In the genomic region with DNA sequence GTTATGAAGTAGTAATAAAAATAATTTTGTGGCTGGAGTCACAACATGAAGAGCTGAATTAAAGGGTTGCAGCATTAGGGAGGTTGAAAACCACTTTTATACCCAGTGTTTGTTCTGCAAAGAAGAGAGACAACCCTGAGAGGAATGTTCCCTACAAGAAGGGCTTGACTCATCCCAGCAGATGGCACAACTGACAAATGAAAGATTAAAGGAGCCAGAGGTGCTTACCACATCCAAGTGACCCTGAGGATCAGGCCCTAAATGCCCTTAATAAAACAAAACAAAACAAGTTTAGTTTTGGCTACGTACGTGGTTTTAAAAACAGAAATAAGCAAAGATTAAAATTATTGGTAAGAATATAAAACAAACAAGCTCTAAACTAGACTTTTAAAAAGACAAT, we compare ENCODE assay signal across 14 mouse cellular contexts. TPM values are rescaled to one million over a fixed set of nuclear protein-coding genes. Genes with fewer than 3 reads are reported as not detected.
DNase-seq lines count a peak whose midpoint lies in the region.
"Had no signal": no experiment of that assay in that cellular context is flagged by ENCODE, and none has a peak within 500 bp of the region (broad histone marks: within the 10 kb centered on the region; RNA-seq: fewer than 3 reads in every experiment).

No protein-coding gene starts in this region.

- DNase-seq in adrenal gland, adult 8-10 months, result peak; percentile 54
- DNase-seq in adrenal gland, postnatal 25 days, result no peak
- DNase-seq in ovary, adult 18-20 months (ENCODE audit: low spot score), result peak; percentile 20
- no peak for DNase-seq in ovary, postnatal 10 days (ENCODE audit: low spot score)
- peak; percentile 23 to 33 for DNase-seq in adrenal gland, postnatal 36 days
- no peak for DNase-seq in Muller cell, postnatal 12 days (ENCODE audit: inconsistent ontology term)
- DNase-seq: cerebellum, adult 18-20 months; cerebellum, adult 9-10 months; cerebellum, postnatal 14 days; gastrocnemius, postnatal 10 days; gastrocnemius, postnatal 36 days; heart, adult 2 months; heart, postnatal 14 days; kidney, adult 2 months had no signal

RNA-seq across cellular contexts. Expression of gene Xrn2, which starts 28.0 kb away (rescaled TPM):
- total RNA-seq in adrenal gland, adult 8-10 months (2022), result 10 to 100 TPM; 58.4 to 74.0 (median 61.9) TPM
- total RNA-seq in adrenal gland, postnatal 25 days (2021), result 62.0 and 80.8 TPM in 2 replicates
- total RNA-seq in adrenal gland, postnatal 36 days (2021), result 10 to 100 TPM; 44.9 to 62.9 TPM

Comparison
In these comparisons a context has a peak if more than half of its experiments do, and no peak if none do; other contexts are left out.
1. DNase-seq: peak in adrenal gland, adult 8-10 months (single experiment), ovary, adult 18-20 months (single experiment) and adrenal gland, postnatal 36 days (2 of 2); none in adrenal gland, postnatal 25 days (single experiment), ovary, postnatal 10 days (single experiment) and Muller cell, postnatal 12 days (single experiment).